Mouse (Mus musculus) lung, postnatal 0 days (tissue): ENCODE measurements at regions not wholly inside any gene's neighbourhood (a gene's known extent, or its start where the extent isn't known, plus 50 kb on each side); places are given as distances from the start of the nearest gene placed in this dataset.

Source experiments
- CTCF ChIP-seq: IDR thresholded peaks from 2 replicates; pipeline ENCODE4 v1.5.1; 2016; ENCODE audit warnings: antibody characterized with exemption, mild to moderate bottlenecking
- EP300 ChIP-seq: IDR thresholded peaks from 2 replicates; pipeline ENCODE4 v1.6.1; 2016; ENCODE audit warnings: antibody characterized with exemption, mild to moderate bottlenecking, control low read depth

DNA sequence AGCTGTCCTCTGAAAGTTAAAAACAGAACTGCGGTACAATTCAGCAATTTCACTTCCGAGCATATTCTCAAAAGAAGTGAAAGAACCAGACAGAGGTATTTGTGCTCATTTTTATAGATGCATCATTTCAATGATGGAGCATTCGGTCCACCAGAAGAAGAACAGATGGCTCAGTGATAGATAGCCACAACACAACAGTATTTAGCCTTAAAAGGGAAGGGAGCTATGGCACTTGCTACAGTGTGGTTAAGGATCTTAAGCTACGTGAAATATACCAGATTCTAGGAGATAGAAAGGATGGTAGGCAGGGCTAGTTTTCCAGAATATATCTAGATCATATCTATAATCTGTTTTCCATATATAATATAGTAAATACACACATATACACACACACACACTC lies 77.5 kb upstream of the Gadd45a start:
- TF ChIP-seq CTCF (no peak), EP300 (no peak)
